Mouse (Mus musculus) cerebellum, adult 2 months (tissue): ENCODE measurements at regions not wholly inside any gene's neighbourhood (a gene's known extent, or its start where the extent isn't known, plus 50 kb on each side); places are given as distances from the start of the nearest gene placed in this dataset.
"Not testable (repeated sequence)": the region's sequence is repeated elsewhere in the genome, so short reads cannot be mapped to it uniquely, and the experiment has no call there.

Experiments used
- CTCF ChIP-seq: fragments of 200-500 bp; IDR thresholded peaks from 2 replicates; pipeline ENCODE4 v1.5.1; 2011; ENCODE audit warnings: low read depth, mild to moderate bottlenecking, control low read depth, low read length, moderate library complexity, borderline replicate concordance; ENCODE audit not compliant: insufficient read depth
- POLR2A ChIP-seq: fragments of 200-500 bp; IDR thresholded peaks from 2 replicates; pipeline ENCODE4 v1.6.1; 2011; ENCODE audit warnings: low read length, control low read depth, borderline replicate concordance; ENCODE audit not compliant: insufficient read depth

GRCm38 (mm10) chr16:21022087-21022486 lies 131.7 kb downstream of the Teddm3 start:
- TF ChIP-seq CTCF, POLR2A: not testable (repeated sequence)
